Mouse (Mus musculus) liver, postnatal 0 days (tissue): ENCODE data around the gene Il17d.

Experiments
- CTCF ChIP-seq: sonication (generic); IDR thresholded peaks from 2 replicates; pipeline ENCODE4 v1.5.1; 2016; ENCODE audit warnings: antibody characterized with exemption, low read depth
- EP300 ChIP-seq: IDR thresholded peaks from 2 replicates; pipeline ENCODE4 v1.6.1; 2016; ENCODE audit warnings: antibody characterized with exemption, low read depth, mild to moderate bottlenecking

DNA sequence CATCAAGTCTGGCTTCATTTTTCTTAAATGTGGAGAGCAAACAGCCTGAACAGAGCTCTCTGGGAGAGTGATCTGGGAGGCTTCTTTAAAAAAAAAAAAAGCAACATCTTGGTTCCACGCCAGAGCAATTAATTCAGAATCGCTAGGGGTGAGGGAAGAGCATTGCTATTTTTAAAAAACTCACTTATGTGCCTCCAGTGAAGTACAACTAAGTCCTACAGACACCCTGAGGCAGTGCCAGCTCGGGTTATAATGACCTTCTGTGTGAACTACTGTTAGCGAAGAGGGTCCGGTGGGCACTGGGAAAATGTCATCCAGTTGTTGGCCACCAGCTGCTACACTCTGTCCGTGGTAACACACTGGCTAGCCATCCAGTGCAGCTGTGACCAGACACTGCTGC lies 11.1 kb downstream of the Il17d start:
- TF ChIP-seq EP300 (no peak), CTCF (no peak)
